Mouse (Mus musculus) kidney, embryonic 16.5 days (tissue): ENCODE measurements around the gene Ntn3. TPM values are rescaled to one million over a fixed set of nuclear protein-coding genes. Genes with fewer than 3 reads are reported as not detected.

Source experiments
- ATAC-seq: fragments of 200-750 bp; cut with Nextera tagmentation; 2 replicates; pipeline ENCODE4 v1.8.0; 2017; ENCODE audit warnings: moderate TSS enrichment; ENCODE audit not compliant: low FRiP score, low TSS enrichment
- H3K27ac ChIP-seq: fragments of 300-500 bp; sonication (generic); 2 replicates; pipeline ENCODE4 v1.5.1; 2014; ENCODE audit warnings: low read length
- H3K27me3 ChIP-seq: fragments of 300-500 bp; sonication (generic); 2 replicates; pipeline ENCODE4 v1.6.1; 2014; ENCODE audit warnings: low read length, control low read depth, mixed read lengths; ENCODE audit not compliant: insufficient read depth
- H3K36me3 ChIP-seq: fragments of 300-500 bp; sonication (generic); 2 replicates; pipeline ENCODE4 v1.6.1; 2014; ENCODE audit warnings: low read length, control low read depth, mixed read lengths; ENCODE audit not compliant: insufficient read depth
- H3K4me1 ChIP-seq: fragments of 300-500 bp; sonication (generic); 2 replicates; pipeline ENCODE4 v1.6.1; 2014; ENCODE audit warnings: low read length, control low read depth, mixed read lengths; ENCODE audit not compliant: insufficient read depth
- H3K4me2 ChIP-seq: fragments of 300-500 bp; sonication (generic); replicated peaks from 2 replicates; pipeline ENCODE4 v1.6.1; 2014; ENCODE audit warnings: low read depth, low read length
- H3K4me3 ChIP-seq: fragments of 300-500 bp; sonication (generic); 2 replicates; pipeline ENCODE4 v1.5.1; 2014; ENCODE audit warnings: mild to moderate bottlenecking, low read length
- H3K9ac ChIP-seq: fragments of 300-500 bp; sonication (generic); replicated peaks from 2 replicates; pipeline ENCODE4 v1.6.1; 2014; ENCODE audit warnings: low read length
- H3K9me3 ChIP-seq: fragments of 300-500 bp; sonication (generic); 2 replicates; pipeline ENCODE4 v1.6.1; 2016; ENCODE audit warnings: low read length, control low read depth
- WGBS: fragments of 180-500 bp; shearing (Covaris S2); extraction: QIAGEN DNeasy Blood & Tissue Kit; methylation state at CpG from one replicate; pipeline ENCODE4 v1.1.7; 2014; 5-methylcytosine and 5-hydroxymethylcytosine counted together
- polyA plus RNA-seq: library from polyadenylated mRNA; unstranded; fragments of >200 nt; fragmentation: Nextera tagmentation; extraction: Ambion mirVana; gene quantifications from 2 replicates; pipeline ENCODE4 v1.2.1, GENCODE M21; 2015

Ntn3 gene
- polyA plus RNA-seq, 1 experiment from 2014 or later: 4.3 TPM

DNA sequence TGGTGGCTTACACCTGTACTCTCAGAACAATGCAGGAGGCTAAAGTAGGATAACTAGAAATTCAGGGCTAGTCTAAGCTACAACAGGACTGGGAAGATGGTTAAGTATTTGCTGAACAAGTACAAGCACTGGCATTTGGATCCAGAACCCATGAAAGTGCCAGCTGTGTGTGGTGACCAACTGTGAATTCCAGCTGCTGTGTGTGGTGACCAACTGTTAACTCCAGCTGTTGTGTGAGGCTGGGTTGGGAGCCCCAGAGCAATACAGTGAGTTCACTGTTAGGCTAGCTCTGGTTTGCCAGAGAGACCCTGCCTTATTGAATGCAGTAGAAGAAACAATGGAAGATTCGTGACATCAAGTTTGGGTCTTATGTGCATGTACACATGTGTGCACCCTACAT is 27.1 kb upstream of the Ntn3 start:
- no peak overlapping the region for H3K4me2 ChIP-seq
- peaks cover 94% of the 10 kb centered on the region for H3K36me3 ChIP-seq
- H3K9ac ChIP-seq: no peak overlapping the region
- no peak overlapping the region for H3K4me3 ChIP-seq
- H3K27ac ChIP-seq: no peak overlapping the region
- no peaks in the 10 kb centered on the region for H3K9me3 ChIP-seq
- H3K27me3 ChIP-seq: no peaks in the 10 kb centered on the region
- H3K4me1 ChIP-seq: no peaks in the 10 kb centered on the region
- ATAC-seq: no peak
- WGBS: 100% methylated on average over 1 of the region's 1 CpGs

GRCm38 (mm10) chr17:24227941-24228340 is 18.6 kb upstream of the Ntn3 start:
- no peak for ATAC-seq
- Histone ChIP-seq H3K27me3 (no peaks in the 10 kb centered on the region), H3K4me2 (no peak overlapping the region), H3K27ac (no peak overlapping the region), H3K9me3 (no peaks in the 10 kb centered on the region), H3K36me3 (peaks cover 77% of the 10 kb centered on the region), H3K9ac (no peak overlapping the region), H3K4me1 (no peaks in the 10 kb centered on the region), H3K4me3 (no peak overlapping the region)
- WGBS: 86% methylated on average over 7 of the region's 7 CpGs

GRCm38 (mm10) chr17:24226721-24227120 is 17.4 kb upstream of the Ntn3 start:
- Histone ChIP-seq H3K9me3 (no peaks in the 10 kb centered on the region), H3K36me3 (peaks cover 66% of the 10 kb centered on the region), H3K9ac (no peak overlapping the region), H3K27me3 (no peaks in the 10 kb centered on the region), H3K27ac (no peak overlapping the region), H3K4me2 (no peak overlapping the region), H3K4me1 (no peaks in the 10 kb centered on the region), H3K4me3 (no peak overlapping the region)
- WGBS: 90% methylated on average over 8 of the region's 8 CpGs
- no peak for ATAC-seq

DNA sequence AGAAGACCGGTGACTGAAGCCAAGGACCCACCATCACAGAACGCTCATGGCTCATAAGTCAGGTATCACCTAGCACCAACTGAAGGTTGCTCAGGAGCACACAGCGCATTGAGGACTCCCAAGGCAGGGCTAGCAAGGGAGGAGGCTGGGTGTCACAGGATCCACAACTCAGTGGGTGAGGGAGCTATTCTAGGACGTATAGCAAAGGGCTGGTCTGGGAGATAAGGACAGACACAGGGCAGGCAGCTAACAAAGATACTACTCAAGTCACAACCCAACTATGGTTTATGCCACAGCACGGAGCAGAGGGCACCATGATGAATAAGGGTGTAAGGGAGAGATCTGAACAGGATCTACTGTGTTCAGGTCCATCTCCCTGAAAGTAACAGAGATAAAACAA is 16.5 kb upstream of the Ntn3 start:
- H3K4me1 ChIP-seq: no peaks in the 10 kb centered on the region
- H3K4me2 ChIP-seq: no peak overlapping the region
- 94% methylated on average over 5 of the region's 5 CpGs for WGBS
- H3K27me3 ChIP-seq: no peaks in the 10 kb centered on the region
- peaks cover 58% of the 10 kb centered on the region for H3K36me3 ChIP-seq
- ATAC-seq: no peak
- no peak overlapping the region for H3K27ac ChIP-seq
- H3K4me3 ChIP-seq: no peak overlapping the region
- H3K9ac ChIP-seq: no peak overlapping the region
- no peaks in the 10 kb centered on the region for H3K9me3 ChIP-seq

GRCm38 (mm10) chr17:24224741-24225140 is 15.4 kb upstream of the Ntn3 start:
- Histone ChIP-seq H3K4me3 (no peak overlapping the region), H3K9me3 (no peaks in the 10 kb centered on the region), H3K9ac (no peak overlapping the region), H3K4me1 (peaks cover 5% of the 10 kb centered on the region), H3K4me2 (no peak overlapping the region), H3K27me3 (no peaks in the 10 kb centered on the region), H3K27ac (no peak overlapping the region), H3K36me3 (peaks cover 50% of the 10 kb centered on the region)
- no peak for ATAC-seq
- WGBS: 84% methylated on average over 10 of the region's 10 CpGs

DNA sequence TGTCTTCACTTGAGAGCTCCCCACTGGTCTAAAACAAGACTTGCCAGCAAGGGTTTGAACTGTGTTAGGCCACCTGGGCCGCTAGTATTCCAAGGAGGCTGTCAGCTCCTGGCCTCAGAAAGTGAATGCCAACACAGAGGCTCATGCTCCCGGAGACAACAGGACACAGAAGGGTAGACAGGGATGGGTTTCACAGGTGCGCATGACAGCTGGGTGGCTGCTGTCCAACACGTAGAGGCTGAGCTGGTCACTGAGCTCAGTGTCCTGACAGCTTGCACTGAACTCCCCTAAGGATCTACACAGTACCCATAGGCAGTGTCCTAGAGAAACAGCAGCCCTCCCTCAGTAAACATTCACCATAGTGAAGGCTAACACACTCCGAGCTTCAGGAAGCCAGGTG is 14.2 kb upstream of the Ntn3 start:
- Histone ChIP-seq H3K9ac (no peak overlapping the region), H3K4me1 (peaks cover 8% of the 10 kb centered on the region), H3K4me3 (no peak overlapping the region), H3K27ac (no peak overlapping the region), H3K27me3 (no peaks in the 10 kb centered on the region), H3K9me3 (no peaks in the 10 kb centered on the region), H3K4me2 (no peak overlapping the region), H3K36me3 (peaks cover 42% of the 10 kb centered on the region)
- WGBS: 89% methylated on average over 5 of the region's 5 CpGs
- no peak for ATAC-seq

GRCm38 (mm10) chr17:24222653-24223052 is 13.3 kb upstream of the Ntn3 start:
- Histone ChIP-seq H3K9ac (no peak overlapping the region), H3K4me1 (peaks cover 8% of the 10 kb centered on the region), H3K27me3 (no peaks in the 10 kb centered on the region), H3K4me2 (no peak overlapping the region), H3K36me3 (peaks cover 43% of the 10 kb centered on the region), H3K4me3 (no peak overlapping the region), H3K9me3 (no peaks in the 10 kb centered on the region), H3K27ac (no peak overlapping the region)
- no peak for ATAC-seq
- 62% methylated on average over 6 of the region's 6 CpGs for WGBS

GRCm38 (mm10) chr17:24220435-24221411 is 11.4 kb upstream of the Ntn3 start, which contains the start of gene Tedc2:
TSS of gene Tedc2 (minus strand) at chr17:24220851.
- peak within 1 kb of the TSS; percentile 8 for H3K27ac ChIP-seq
- H3K9me3 ChIP-seq: no peaks in the 10 kb centered on the region
- WGBS: 5% methylated on average over 41 of the region's 41 CpGs
- H3K36me3 ChIP-seq: peaks cover 39% of the 10 kb centered on the region
- H3K4me1 ChIP-seq: peaks cover 8% of the 10 kb centered on the region
- H3K9ac ChIP-seq: peak within 1 kb of the TSS; percentile 77
- ATAC-seq: peak; percentile 94
- H3K27me3 ChIP-seq: no peaks in the 10 kb centered on the region
- peak within 1 kb of the TSS; percentile 75 for H3K4me3 ChIP-seq
- peak within 1 kb of the TSS; percentile 87 for H3K4me2 ChIP-seq

- Histone ChIP-seq H3K4me3 (no peak overlapping the region), H3K4me1 (peaks cover 15% of the 10 kb centered on the region), H3K4me2 (no peak overlapping the region), H3K9ac (no peak overlapping the region), H3K36me3 (peaks cover 19% of the 10 kb centered on the region), H3K27ac (no peak overlapping the region), H3K9me3 (no peaks in the 10 kb centered on the region), H3K27me3 (no peaks in the 10 kb centered on the region)
- ATAC-seq: no peak
- 75% methylated on average over 4 of the region's 4 CpGs for WGBS
These were observed 7.5 kb upstream of the Ntn3 start for GRCm38 (mm10) chr17:24216836-24217235.

DNA sequence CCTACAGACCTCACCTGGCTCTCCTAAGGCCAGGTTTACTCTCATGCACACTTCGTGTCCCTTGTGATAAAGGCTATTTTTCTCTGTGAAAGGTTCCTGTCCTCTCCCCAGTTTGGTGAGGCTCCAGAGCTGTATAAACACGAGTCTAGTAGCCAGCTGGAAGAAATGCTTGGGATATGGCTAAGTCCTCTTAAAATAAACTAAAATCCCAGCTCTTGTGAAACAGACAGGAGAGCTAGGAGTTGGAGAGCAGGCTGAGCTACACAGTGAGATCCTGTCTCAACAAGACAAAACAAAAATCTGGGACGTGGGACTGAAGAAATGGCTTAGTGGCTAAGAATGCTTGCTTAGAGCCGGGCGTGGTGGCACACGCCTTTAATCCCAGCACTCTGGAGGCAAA is 3.9 kb upstream of the Ntn3 start:
- no peaks in the 10 kb centered on the region for H3K9me3 ChIP-seq
- H3K4me2 ChIP-seq: no peak overlapping the region
- ATAC-seq: no peak
- no peak overlapping the region for H3K4me3 ChIP-seq
- H3K27me3 ChIP-seq: peaks cover under 1% of the 10 kb centered on the region; the same call in 1 of the 2 replicates
- 78% methylated on average over 6 of the region's 6 CpGs for WGBS
- H3K36me3 ChIP-seq: peaks cover 19% of the 10 kb centered on the region
- H3K9ac ChIP-seq: no peak overlapping the region
- no peak overlapping the region for H3K27ac ChIP-seq
- peaks cover 36% of the 10 kb centered on the region for H3K4me1 ChIP-seq
